Mouse (Mus musculus): ENCODE results near the gene BC017158. TPM values are rescaled to one million over a fixed set of nuclear protein-coding genes. Genes with fewer than 3 reads are reported as not detected.
"Not testable (repeated sequence)": the region's sequence is repeated elsewhere in the genome, so short reads cannot be mapped to it uniquely, and the experiment has no call there.

BC017158 gene
- 15.7 and 16.7 TPM in 2 replicates for polyA plus RNA-seq (2015; fragmentation: Nextera tagmentation; extraction: Ambion mirVana)

DNA sequence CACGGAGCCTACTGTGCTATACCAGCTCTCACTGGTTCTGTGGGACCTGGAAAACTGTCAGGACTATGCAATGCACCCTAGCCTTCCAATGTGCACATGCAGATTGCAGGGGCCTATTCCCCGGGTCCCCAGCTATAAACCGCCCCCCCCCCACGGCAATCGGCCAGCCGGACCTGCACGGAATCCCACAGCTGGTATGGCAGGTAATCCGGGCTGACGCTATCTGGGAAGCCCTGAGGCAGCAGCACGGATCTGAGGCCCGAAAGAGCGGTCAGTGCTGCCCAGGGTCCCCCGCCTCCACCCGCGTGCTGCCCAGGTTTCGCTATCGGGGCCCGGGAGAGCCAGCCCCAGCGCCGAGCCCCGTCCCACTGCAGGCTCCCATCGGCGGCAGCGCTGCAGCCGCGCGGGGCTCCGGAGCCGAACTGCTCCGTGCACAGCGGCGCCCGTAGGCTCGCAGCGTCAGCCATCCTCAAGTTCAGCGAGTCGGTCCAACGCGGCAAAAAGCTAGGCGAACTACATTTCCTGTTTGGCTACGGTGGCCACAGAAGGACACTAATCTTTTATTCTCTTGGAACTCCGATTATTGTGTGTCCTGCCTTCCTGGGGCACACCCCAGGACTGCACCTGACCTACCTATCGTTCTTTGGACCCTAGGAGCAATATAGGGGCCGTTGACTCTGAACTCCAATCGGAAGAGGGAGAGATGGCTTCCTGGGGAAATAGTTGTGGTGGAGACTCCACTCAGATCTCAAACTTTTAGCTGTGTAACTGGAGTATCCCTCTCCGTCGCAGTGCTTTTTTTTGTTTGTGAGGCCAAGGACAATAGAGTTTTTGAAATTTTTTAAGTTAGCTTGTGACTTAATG, at the start of gene BC017158:
Gene BC017158 (minus strand): TSS at position 554 of the 864 bp plus-strand sequence.
- WGBS = 2% methylated on average over 46 of the region's 47 CpGs
- Histone ChIP-seq H3K4me3 (ENCODE audit: low read depth, low read length) (peak within 1 kb of the TSS; percentile 90), H3K27me3 (replicated peaks; ENCODE audit: insufficient read depth, low read length) (no peaks in the 10 kb centered on the region), H3K36me3 (ENCODE audit: insufficient read depth, low read length) (no peaks in the 10 kb centered on the region), H3K4me2 (replicated peaks; ENCODE audit: low read depth, low read length) (peak within 1 kb of the TSS; percentile 86), H3K27ac (ENCODE audit: low read length) (peak within 1 kb of the TSS; percentile 75), H3K4me1 (ENCODE audit: insufficient read depth, low read depth, low read length) (peaks cover 4% of the 10 kb centered on the region; the same call in 1 of the 2 replicates), H3K9ac (replicated peaks; ENCODE audit: low read depth) (peak within 1 kb of the TSS; percentile 63), H3K9me3 (ENCODE audit: low read length) (no peaks in the 10 kb centered on the region)
- DNase-seq (ENCODE audit: low spot score) (peak; percentile 89), ATAC-seq (peak; percentile 65)
- TF ChIP-seq CTCF (IDR thresholded peaks at IDR 0.05) = no peak
- 0 out of 2 replicates have a peak, but pooled peaks have one; percentile 15 for TF ChIP-seq EP300 (IDR thresholded peaks at IDR 0.05)

- Histone ChIP-seq H3K4me2 (replicated peaks; ENCODE audit: low read depth, low read length) (no peak overlapping the region), H3K4me3 (ENCODE audit: low read depth, low read length) (no peak overlapping the region), H3K9me3 (ENCODE audit: low read length) (no peaks in the 10 kb centered on the region), H3K36me3 (ENCODE audit: insufficient read depth, low read length) (no peaks in the 10 kb centered on the region), H3K27ac (ENCODE audit: low read length) (no peak overlapping the region), H3K9ac (replicated peaks; ENCODE audit: low read depth) (no peak overlapping the region), H3K4me1 (ENCODE audit: insufficient read depth, low read depth, low read length) (no peaks in the 10 kb centered on the region), H3K27me3 (replicated peaks; ENCODE audit: insufficient read depth, low read length) (no peaks in the 10 kb centered on the region)
- no peak for TF ChIP-seq EP300 (IDR thresholded peaks at IDR 0.05)
- no peak for TF ChIP-seq CTCF (IDR thresholded peaks at IDR 0.05)
- ATAC-seq (no peak), DNase-seq (ENCODE audit: low spot score) (no peak)
- WGBS = 64% methylated on average over 8 of the region's 8 CpGs
Measured at GRCm38 (mm10) chr7:128346991-128347390, 49.0 kb upstream of the BC017158 start.

DNA sequence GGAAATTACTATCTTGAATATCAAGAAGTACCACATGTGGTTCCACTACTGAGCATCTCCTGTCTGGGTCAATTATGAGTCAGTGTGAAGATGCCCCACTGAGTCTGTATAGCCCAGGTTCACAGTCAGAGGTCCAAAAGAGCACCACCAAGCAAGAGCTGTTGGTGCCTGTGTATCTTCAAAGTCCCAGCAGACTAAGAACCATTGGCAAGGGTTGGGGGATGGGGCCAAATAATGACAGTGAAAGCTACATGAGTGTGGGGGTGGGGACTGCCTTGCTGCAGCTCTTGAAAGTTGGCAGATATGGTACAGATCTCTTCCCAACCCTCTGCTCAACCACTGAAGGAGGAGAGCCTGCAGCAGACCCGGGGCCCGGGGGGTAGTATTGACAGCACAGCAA, 48.6 kb upstream of the BC017158 start:
- Histone ChIP-seq H3K4me1 (ENCODE audit: insufficient read depth, low read depth, low read length) (no peaks in the 10 kb centered on the region), H3K4me3 (ENCODE audit: low read depth, low read length) (no peak overlapping the region), H3K9ac (replicated peaks; ENCODE audit: low read depth) (no peak overlapping the region), H3K36me3 (ENCODE audit: insufficient read depth, low read length) (no peaks in the 10 kb centered on the region), H3K27ac (ENCODE audit: low read length) (no peak overlapping the region), H3K4me2 (replicated peaks; ENCODE audit: low read depth, low read length) (no peak overlapping the region), H3K27me3 (replicated peaks; ENCODE audit: insufficient read depth, low read length) (no peaks in the 10 kb centered on the region), H3K9me3 (ENCODE audit: low read length) (no peaks in the 10 kb centered on the region)
- TF ChIP-seq CTCF (IDR thresholded peaks at IDR 0.05) (no peak), EP300 (IDR thresholded peaks at IDR 0.05) (no peak)
- DNase-seq (ENCODE audit: low spot score) (no peak), ATAC-seq (no peak)
- WGBS = 45% methylated on average over 2 of the region's 2 CpGs

DNA sequence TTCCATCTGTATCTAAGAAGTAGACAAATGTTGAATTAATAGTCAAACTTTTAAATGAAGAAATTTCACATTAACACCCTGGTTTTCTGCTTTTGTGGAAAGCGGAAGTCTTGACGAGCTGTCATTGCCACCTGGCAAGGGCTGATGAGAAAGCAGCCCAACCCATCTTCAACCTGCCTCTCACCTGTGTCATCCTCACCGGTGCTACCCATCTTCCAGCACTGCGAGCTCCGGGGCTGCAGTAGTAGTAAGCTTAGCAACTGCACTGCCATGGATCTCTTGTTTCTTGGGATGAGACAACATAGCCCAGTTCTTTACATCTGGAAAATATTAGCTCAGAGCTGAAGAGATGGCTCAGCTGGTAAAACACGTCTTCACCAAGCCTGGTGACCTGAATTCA, 47.7 kb upstream of the BC017158 start:
- H3K9ac ChIP-seq (replicated peaks; ENCODE audit: low read depth) = no peak overlapping the region
- no peak overlapping the region for H3K4me2 ChIP-seq (replicated peaks; ENCODE audit: low read depth, low read length)
- no peaks in the 10 kb centered on the region for H3K36me3 ChIP-seq (ENCODE audit: insufficient read depth, low read length)
- no peak for TF ChIP-seq EP300 (IDR thresholded peaks at IDR 0.05)
- H3K27ac ChIP-seq (ENCODE audit: low read length) = no peak overlapping the region
- H3K9me3 ChIP-seq (ENCODE audit: low read length) = no peaks in the 10 kb centered on the region
- WGBS = 85% methylated on average over 6 of the region's 6 CpGs
- no peaks in the 10 kb centered on the region for H3K27me3 ChIP-seq (replicated peaks; ENCODE audit: insufficient read depth, low read length)
- H3K4me3 ChIP-seq (ENCODE audit: low read depth, low read length) = no peak overlapping the region
- DNase-seq (ENCODE audit: low spot score) (no peak), ATAC-seq (no peak)
- H3K4me1 ChIP-seq (ENCODE audit: insufficient read depth, low read depth, low read length) = no peaks in the 10 kb centered on the region

- H3K4me2 ChIP-seq (replicated peaks; ENCODE audit: low read depth, low read length) = no peak overlapping the region
- no peaks in the 10 kb centered on the region for H3K36me3 ChIP-seq (ENCODE audit: insufficient read depth, low read length)
- no peaks in the 10 kb centered on the region for H3K4me1 ChIP-seq (ENCODE audit: insufficient read depth, low read depth, low read length)
- H3K27me3 ChIP-seq (replicated peaks; ENCODE audit: insufficient read depth, low read length) = no peaks in the 10 kb centered on the region
- WGBS = 54% methylated on average over 6 of the region's 6 CpGs
- no peak overlapping the region for H3K27ac ChIP-seq (ENCODE audit: low read length)
- no peaks in the 10 kb centered on the region for H3K9me3 ChIP-seq (ENCODE audit: low read length)
- DNase-seq (ENCODE audit: low spot score) (peak; percentile 87), ATAC-seq (peak; percentile 79)
- TF ChIP-seq CTCF (IDR thresholded peaks at IDR 0.05) (peak; percentile 99), EP300 (IDR thresholded peaks at IDR 0.05) (no peak)
- H3K9ac ChIP-seq (replicated peaks; ENCODE audit: low read depth) = no peak overlapping the region
- H3K4me3 ChIP-seq (ENCODE audit: low read depth, low read length) = no peak overlapping the region
Measured at GRCm38 (mm10) chr7:128344928-128345653, 47.1 kb upstream of the BC017158 start.

GRCm38 (mm10) chr7:128344488-128344887, 46.5 kb upstream of the BC017158 start:
- WGBS = 64% methylated on average over 7 of the region's 7 CpGs
- Histone ChIP-seq H3K27ac (ENCODE audit: low read length) (no peak overlapping the region), H3K36me3 (ENCODE audit: insufficient read depth, low read length) (no peaks in the 10 kb centered on the region), H3K9me3 (ENCODE audit: low read length) (no peaks in the 10 kb centered on the region), H3K27me3 (replicated peaks; ENCODE audit: insufficient read depth, low read length) (no peaks in the 10 kb centered on the region), H3K9ac (replicated peaks; ENCODE audit: low read depth) (no peak overlapping the region), H3K4me1 (ENCODE audit: insufficient read depth, low read depth, low read length) (no peaks in the 10 kb centered on the region), H3K4me2 (replicated peaks; ENCODE audit: low read depth, low read length) (no peak overlapping the region), H3K4me3 (ENCODE audit: low read depth, low read length) (no peak overlapping the region)
- ATAC-seq (peak; percentile 22), DNase-seq (ENCODE audit: low spot score) (peak; percentile 62)
- TF ChIP-seq EP300 (IDR thresholded peaks at IDR 0.05) (no peak), CTCF (IDR thresholded peaks at IDR 0.05) (no peak)

GRCm38 (mm10) chr7:128342691-128343090, 44.7 kb upstream of the BC017158 start:
- not testable (repeated sequence) for H3K9me3 ChIP-seq (ENCODE audit: low read length); H3K4me2 ChIP-seq (replicated peaks; ENCODE audit: low read depth, low read length); H3K4me1 ChIP-seq (ENCODE audit: insufficient read depth, low read depth, low read length); DNase-seq (ENCODE audit: low spot score); ATAC-seq; H3K27ac ChIP-seq (ENCODE audit: low read length); H3K4me3 ChIP-seq (ENCODE audit: low read depth, low read length); H3K27me3 ChIP-seq (replicated peaks; ENCODE audit: insufficient read depth, low read length); H3K36me3 ChIP-seq (ENCODE audit: insufficient read depth, low read length); H3K9ac ChIP-seq (replicated peaks; ENCODE audit: low read depth)
- WGBS = 96% methylated on average over 7 of the region's 10 CpGs

DNA sequence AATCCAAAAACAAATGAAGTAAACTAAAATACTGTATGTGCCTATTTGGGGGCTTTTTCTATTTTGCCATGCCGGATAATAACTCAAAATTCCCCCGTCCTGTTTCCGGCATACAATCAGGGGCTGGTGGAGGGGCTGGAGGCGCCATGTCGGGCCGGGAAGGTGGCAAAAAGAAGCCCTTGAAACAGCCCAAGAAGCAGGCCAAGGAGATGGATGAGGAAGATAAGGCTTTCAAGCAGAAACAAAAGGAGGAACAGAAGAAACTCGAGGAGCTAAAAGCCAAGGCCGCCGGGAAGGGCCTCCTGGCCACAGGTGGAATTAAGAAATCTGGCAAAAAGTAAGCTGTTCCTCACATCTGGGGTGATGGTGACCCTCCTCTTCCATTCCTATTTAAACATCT, 42.4 kb upstream of the BC017158 start:
- not testable (repeated sequence) for H3K27ac ChIP-seq (ENCODE audit: low read length); H3K4me2 ChIP-seq (replicated peaks; ENCODE audit: low read depth, low read length); H3K9ac ChIP-seq (replicated peaks; ENCODE audit: low read depth); DNase-seq (ENCODE audit: low spot score); H3K27me3 ChIP-seq (replicated peaks; ENCODE audit: insufficient read depth, low read length); ATAC-seq; H3K4me1 ChIP-seq (ENCODE audit: insufficient read depth, low read depth, low read length); H3K4me3 ChIP-seq (ENCODE audit: low read depth, low read length); H3K36me3 ChIP-seq (ENCODE audit: insufficient read depth, low read length); H3K9me3 ChIP-seq (ENCODE audit: low read length)
- WGBS = 44% methylated on average over 9 of the region's 9 CpGs

Data from lung, postnatal 0 days (tissue).